Mouse (Mus musculus) embryonic facial prominence, embryonic 12.5 days (tissue): ENCODE results near the gene Cntn3. TPM values are rescaled to one million over a fixed set of nuclear protein-coding genes. Genes with fewer than 3 reads are reported as not detected.

Experiments
- ATAC-seq: fragments of 200-750 bp; cut with Nextera tagmentation; 2 replicates; pipeline ENCODE4 v1.8.0; 2017; ENCODE audit not compliant: insufficient number of reproducible peaks, insufficient read depth, low FRiP score, low TSS enrichment
- H3K27ac ChIP-seq: fragments of 300-500 bp; sonication (generic); 2 replicates; pipeline ENCODE4 v1.5.1; 2016; ENCODE audit warnings: mild to moderate bottlenecking
- H3K27me3 ChIP-seq: fragments of 300-500 bp; sonication (generic); 2 replicates; pipeline ENCODE4 v1.6.1; 2016; ENCODE audit warnings: mild to moderate bottlenecking, moderate library complexity
- H3K36me3 ChIP-seq: fragments of 300-500 bp; sonication (generic); 2 replicates; pipeline ENCODE4 v1.6.1; 2016; ENCODE audit warnings: mild to moderate bottlenecking
- H3K4me1 ChIP-seq: fragments of 300-500 bp; sonication (generic); 2 replicates; pipeline ENCODE4 v1.6.1; 2016
- H3K4me2 ChIP-seq: fragments of 300-500 bp; sonication (generic); replicated peaks from 2 replicates; pipeline ENCODE4 v1.6.1; 2016; ENCODE audit warnings: mild to moderate bottlenecking, moderate library complexity
- H3K4me3 ChIP-seq: fragments of 300-500 bp; sonication (generic); 2 replicates; pipeline ENCODE4 v1.5.1; 2016; ENCODE audit warnings: mild to moderate bottlenecking
- H3K9ac ChIP-seq: fragments of 300-500 bp; sonication (generic); 2 replicates; pipeline ENCODE4 v1.6.1; 2016; ENCODE audit warnings: mild to moderate bottlenecking, moderate library complexity
- H3K9me3 ChIP-seq: fragments of 300-500 bp; sonication (generic); 2 replicates; pipeline ENCODE4 v1.6.1; 2016; ENCODE audit warnings: mild to moderate bottlenecking, moderate library complexity
- WGBS: fragments of 180-500 bp; shearing (Covaris S2); methylation state at CpG from one replicate; pipeline ENCODE4 v1.1.7; 2016; 5-methylcytosine and 5-hydroxymethylcytosine counted together
- polyA plus RNA-seq: library from polyadenylated mRNA; unstranded; fragments of >200 nt; fragmentation: Nextera tagmentation; extraction: Ambion mirVana; gene quantifications from 2 replicates; pipeline ENCODE4 v1.2.1, GENCODE M21; 2016

Gene Cntn3
- polyA plus RNA-seq, 1 experiment from 2014 or later = 1.5 TPM

GRCm38 (mm10) chr6:102556497-102556896 is 16.4 kb downstream of the Cntn3 start:
- Histone ChIP-seq H3K36me3 (no peaks in the 10 kb centered on the region), H3K4me3 (no peak overlapping the region), H3K27me3 (no peaks in the 10 kb centered on the region), H3K9me3 (no peaks in the 10 kb centered on the region), H3K4me1 (no peaks in the 10 kb centered on the region), H3K9ac (no peak overlapping the region), H3K4me2 (no peak overlapping the region), H3K27ac (no peak overlapping the region)
- WGBS = 68% methylated on average over 3 of the region's 3 CpGs
- ATAC-seq = no peak

GRCm38 (mm10) chr6:102555814-102556437 is 17.0 kb downstream of the Cntn3 start:
- Histone ChIP-seq H3K4me3 (no peak overlapping the region), H3K36me3 (no peaks in the 10 kb centered on the region), H3K9me3 (no peaks in the 10 kb centered on the region), H3K4me1 (no peaks in the 10 kb centered on the region), H3K4me2 (no peak overlapping the region), H3K9ac (no peak overlapping the region), H3K27me3 (no peaks in the 10 kb centered on the region), H3K27ac (no peak overlapping the region)
- 91% methylated on average over 4 of the region's 4 CpGs for WGBS
- no peak for ATAC-seq

GRCm38 (mm10) chr6:102555067-102555657 is 17.7 kb downstream of the Cntn3 start:
- H3K36me3 ChIP-seq = no peaks in the 10 kb centered on the region
- H3K27me3 ChIP-seq = no peaks in the 10 kb centered on the region
- no peak overlapping the region for H3K27ac ChIP-seq
- ATAC-seq = no peak
- no peak overlapping the region for H3K4me2 ChIP-seq
- 83% methylated on average over 3 of the region's 3 CpGs for WGBS
- H3K9ac ChIP-seq = no peak overlapping the region
- H3K9me3 ChIP-seq = no peaks in the 10 kb centered on the region
- H3K4me1 ChIP-seq = no peaks in the 10 kb centered on the region
- H3K4me3 ChIP-seq = no peak overlapping the region

- no peaks in the 10 kb centered on the region for H3K9me3 ChIP-seq
- no peak overlapping the region for H3K9ac ChIP-seq
- no peak overlapping the region for H3K4me2 ChIP-seq
- 84% methylated on average over 7 of the region's 7 CpGs for WGBS
- H3K4me3 ChIP-seq = no peak overlapping the region
- H3K27me3 ChIP-seq = no peaks in the 10 kb centered on the region
- ATAC-seq = no peak
- no peaks in the 10 kb centered on the region for H3K4me1 ChIP-seq
- no peaks in the 10 kb centered on the region for H3K36me3 ChIP-seq
- H3K27ac ChIP-seq = no peak overlapping the region
Observed at GRCm38 (mm10) chr6:102541633-102542412, 31.1 kb downstream of the Cntn3 start.

GRCm38 (mm10) chr6:102535599-102535998 is 37.3 kb downstream of the Cntn3 start:
- WGBS = 77% methylated on average over 4 of the region's 4 CpGs
- Histone ChIP-seq H3K36me3 (no peaks in the 10 kb centered on the region), H3K9me3 (no peaks in the 10 kb centered on the region), H3K9ac (no peak overlapping the region), H3K4me3 (no peak overlapping the region), H3K4me2 (no peak overlapping the region), H3K27me3 (no peaks in the 10 kb centered on the region), H3K27ac (no peak overlapping the region), H3K4me1 (no peaks in the 10 kb centered on the region)
- no peak for ATAC-seq

- Histone ChIP-seq H3K9me3 (no peaks in the 10 kb centered on the region), H3K4me2 (no peak overlapping the region), H3K9ac (no peak overlapping the region), H3K4me1 (no peaks in the 10 kb centered on the region), H3K27me3 (no peaks in the 10 kb centered on the region), H3K36me3 (no peaks in the 10 kb centered on the region), H3K4me3 (no peak overlapping the region), H3K27ac (no peak overlapping the region)
- WGBS = 74% methylated on average over 2 of the region's 2 CpGs
- no peak for ATAC-seq
Observed at GRCm38 (mm10) chr6:102523037-102523436, 49.9 kb downstream of the Cntn3 start.

- 75% methylated on average over 2 of the region's 2 CpGs for WGBS
Observed at GRCm38 (mm10) chr6:102520977-102521376, 51.9 kb downstream of the Cntn3 start.

GRCm38 (mm10) chr6:102515231-102515630 is 57.7 kb downstream of the Cntn3 start:
- H3K9me3 ChIP-seq = no peaks in the 10 kb centered on the region
- H3K4me2 ChIP-seq = no peak overlapping the region
- no peak for ATAC-seq
- H3K36me3 ChIP-seq = no peaks in the 10 kb centered on the region
- no peak overlapping the region for H3K4me3 ChIP-seq
- no peak overlapping the region for H3K27ac ChIP-seq
- WGBS = 66% methylated on average over 2 of the region's 2 CpGs
- no peaks in the 10 kb centered on the region for H3K4me1 ChIP-seq
- H3K9ac ChIP-seq = no peak overlapping the region
- H3K27me3 ChIP-seq = no peaks in the 10 kb centered on the region

More at GRCm38 (mm10) chr6:102520977-102521376, 51.9 kb downstream of the Cntn3 start:
- H3K9me3 ChIP-seq = no peaks in the 10 kb centered on the region
- H3K4me1 ChIP-seq = no peaks in the 10 kb centered on the region
- H3K27ac ChIP-seq = no peak overlapping the region
- H3K4me2 ChIP-seq = no peak overlapping the region
- H3K36me3 ChIP-seq = no peaks in the 10 kb centered on the region
- no peak for ATAC-seq
- H3K27me3 ChIP-seq = no peaks in the 10 kb centered on the region
- H3K4me3 ChIP-seq = no peak overlapping the region
- no peak overlapping the region for H3K9ac ChIP-seq

GRCm38 (mm10) chr6:102512085-102512484 is 60.8 kb downstream of the Cntn3 start:
- WGBS = 53% methylated on average over 1 of the region's 1 CpGs
- Histone ChIP-seq H3K4me1 (no peaks in the 10 kb centered on the region), H3K9ac (no peak overlapping the region), H3K4me3 (no peak overlapping the region), H3K27me3 (no peaks in the 10 kb centered on the region), H3K4me2 (no peak overlapping the region), H3K9me3 (no peaks in the 10 kb centered on the region), H3K36me3 (no peaks in the 10 kb centered on the region), H3K27ac (no peak overlapping the region)
- no peak for ATAC-seq

GRCm38 (mm10) chr6:102485509-102485908 is 87.4 kb downstream of the Cntn3 start:
- Histone ChIP-seq H3K9ac (no peak overlapping the region), H3K27ac (no peak overlapping the region), H3K4me1 (no peaks in the 10 kb centered on the region), H3K36me3 (no peaks in the 10 kb centered on the region), H3K4me2 (no peak overlapping the region), H3K9me3 (no peaks in the 10 kb centered on the region), H3K4me3 (no peak overlapping the region), H3K27me3 (no peaks in the 10 kb centered on the region)
- ATAC-seq = no peak

- H3K27ac ChIP-seq = no peak overlapping the region
- H3K27me3 ChIP-seq = no peaks in the 10 kb centered on the region
- H3K9me3 ChIP-seq = no peaks in the 10 kb centered on the region
- no peak overlapping the region for H3K9ac ChIP-seq
- WGBS = 72% methylated on average over 8 of the region's 8 CpGs
- no peaks in the 10 kb centered on the region for H3K36me3 ChIP-seq
- H3K4me1 ChIP-seq = no peaks in the 10 kb centered on the region
- H3K4me3 ChIP-seq = no peak overlapping the region
- no peak for ATAC-seq
- H3K4me2 ChIP-seq = no peak overlapping the region
Observed at GRCm38 (mm10) chr6:102478320-102479080, 94.4 kb downstream of the Cntn3 start.
